Mouse (Mus musculus) monocyte, adult 5-6 weeks (primary cell): ENCODE measurements around the gene Mink1. TPM values are rescaled to one million over a fixed set of nuclear protein-coding genes. Genes with fewer than 3 reads are reported as not detected.

Source experiments
- ATAC-seq: fragments of 153-309, 156-312 bp; replicated peaks from 2 replicates; pipeline ENCODE4 v1.8.0; 2017; ENCODE audit warnings: mild to moderate bottlenecking; ENCODE audit not compliant: low TSS enrichment, insufficient number of reproducible peaks, severe bottlenecking, poor library complexity, low FRiP score
- total RNA-seq: library from RNA; stranded (forward); fragments of 200-1000, 200-491, 200-594 nt; gene quantifications from 3 replicates; pipeline ENCODE4 v1.2.3, GENCODE M21; 2017

Gene Mink1
- total RNA-seq, 1 experiment from 2014 or later: 50.8 TPM

GRCm38 (mm10) chr11:70583022-70583714 lies 20.5 kb downstream of the Mink1 start:
- ATAC-seq: no peak

DNA sequence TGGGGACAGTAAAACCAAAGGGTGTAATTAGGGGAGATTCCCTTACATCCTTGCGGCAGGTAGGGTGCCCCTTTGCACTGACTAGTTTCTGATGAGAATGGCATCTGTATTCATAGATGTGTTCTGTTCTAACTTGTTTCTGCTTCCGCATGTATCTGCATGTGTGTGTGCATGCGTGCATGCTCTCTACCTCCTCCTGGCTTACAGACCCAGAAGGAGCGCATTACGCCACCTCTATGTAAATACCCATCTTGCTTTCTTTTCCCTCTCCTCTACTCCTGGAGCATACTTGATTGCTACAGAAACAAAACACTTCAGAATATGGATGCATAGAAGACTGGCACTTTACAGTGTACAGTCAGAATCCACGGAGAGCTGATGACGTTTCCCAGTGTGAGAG lies 21.1 kb downstream of the Mink1 start:
- ATAC-seq: no peak

DNA sequence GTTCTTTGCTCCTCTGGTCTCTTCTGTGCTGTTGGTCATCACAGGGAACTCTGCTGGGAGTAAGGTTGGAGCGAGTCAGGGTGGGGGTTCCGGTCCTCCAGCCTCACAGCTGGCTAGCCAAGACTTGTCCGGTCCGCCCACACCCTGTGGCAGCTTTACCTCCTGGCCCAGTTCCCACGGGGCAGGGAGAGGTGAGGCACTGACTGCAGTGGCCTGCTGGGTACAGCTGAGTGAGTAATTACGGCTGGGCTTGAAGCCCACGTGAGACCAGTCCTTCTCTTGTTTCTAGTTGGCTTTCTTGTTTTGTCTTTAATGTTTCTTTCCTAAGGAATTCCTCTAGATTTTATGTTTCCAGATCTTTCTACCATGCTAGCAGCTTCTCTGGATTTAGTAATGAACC lies 22.8 kb downstream of the Mink1 start:
- no peak for ATAC-seq

- ATAC-seq: peak; percentile 36; the same call in 1 of the 2 replicates
Measured at GRCm38 (mm10) chr11:70586261-70586660, 23.6 kb downstream of the Mink1 start.

- ATAC-seq: peak; percentile 41; the same call in 1 of the 2 replicates
Measured at GRCm38 (mm10) chr11:70586954-70587353, 24.3 kb downstream of the Mink1 start.

- no peak for ATAC-seq
Measured at GRCm38 (mm10) chr11:70591733-70592132, 29.1 kb downstream of the Mink1 start.

DNA sequence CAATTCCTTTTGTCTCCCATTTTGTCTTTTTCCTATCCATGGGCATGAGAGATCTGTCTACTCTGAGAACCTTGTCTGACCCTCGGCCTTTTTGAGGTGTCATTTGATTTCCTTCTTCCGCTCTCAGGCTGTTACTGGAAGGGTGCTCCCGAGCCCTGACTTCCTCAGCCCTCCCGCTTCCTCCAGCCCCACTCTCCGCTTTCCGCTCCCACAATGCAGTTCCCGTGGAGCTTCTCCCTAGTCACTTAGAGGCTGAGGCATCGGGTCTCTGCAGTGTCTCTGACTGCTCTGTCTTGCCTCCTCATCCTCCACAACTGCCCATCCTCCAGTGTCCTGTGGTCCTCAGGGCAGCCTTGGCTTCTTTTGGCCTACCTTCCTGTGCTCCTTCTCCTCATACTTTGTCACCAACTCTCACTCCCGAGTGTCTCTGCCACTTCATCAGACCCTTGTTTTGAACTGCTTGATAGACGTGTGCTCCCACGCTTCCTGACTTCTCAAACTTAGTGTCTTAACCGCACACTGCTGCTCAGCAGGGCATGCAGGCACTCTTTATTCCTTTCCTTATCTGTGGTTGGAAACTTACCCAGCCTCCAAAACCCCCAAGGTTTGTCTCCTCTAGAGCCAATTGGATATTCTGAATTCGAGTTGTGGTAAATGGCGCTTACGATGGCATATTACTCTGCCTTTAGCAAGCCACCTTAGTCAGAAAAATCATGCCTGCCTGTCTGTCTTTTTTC lies 31.7 kb downstream of the Mink1 start:
- no peak for ATAC-seq

GRCm38 (mm10) chr11:70595638-70596037 lies 33.0 kb downstream of the Mink1 start:
- peak; percentile 71 for ATAC-seq

DNA sequence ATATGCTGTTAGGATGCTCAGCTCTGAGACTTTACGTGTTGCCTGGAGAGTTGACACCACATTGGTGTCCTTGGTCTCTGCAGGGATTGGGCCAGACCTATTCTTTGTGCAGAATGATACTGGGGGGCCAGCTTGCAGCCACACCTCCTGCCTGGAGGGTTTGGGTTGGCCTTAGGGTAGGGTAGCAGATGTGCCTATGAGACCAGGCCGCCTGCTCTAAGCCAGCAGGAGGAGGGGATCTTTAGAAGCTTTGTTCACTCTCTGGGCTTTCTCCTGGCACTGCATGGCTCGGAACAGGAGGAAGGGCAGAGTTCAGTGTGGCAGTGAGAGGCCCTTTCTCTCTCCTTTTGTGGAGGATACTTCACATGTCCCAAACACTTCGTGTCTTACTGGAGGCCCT lies 33.4 kb downstream of the Mink1 start:
- 0 out of 2 replicates have a peak, but pooled peaks have one; percentile 7 for ATAC-seq

- ATAC-seq: peak; percentile 40
Measured at GRCm38 (mm10) chr11:70597301-70597700, 34.6 kb downstream of the Mink1 start.

GRCm38 (mm10) chr11:70598451-70598953 lies 35.8 kb downstream of the Mink1 start:
- ATAC-seq: no peak

DNA sequence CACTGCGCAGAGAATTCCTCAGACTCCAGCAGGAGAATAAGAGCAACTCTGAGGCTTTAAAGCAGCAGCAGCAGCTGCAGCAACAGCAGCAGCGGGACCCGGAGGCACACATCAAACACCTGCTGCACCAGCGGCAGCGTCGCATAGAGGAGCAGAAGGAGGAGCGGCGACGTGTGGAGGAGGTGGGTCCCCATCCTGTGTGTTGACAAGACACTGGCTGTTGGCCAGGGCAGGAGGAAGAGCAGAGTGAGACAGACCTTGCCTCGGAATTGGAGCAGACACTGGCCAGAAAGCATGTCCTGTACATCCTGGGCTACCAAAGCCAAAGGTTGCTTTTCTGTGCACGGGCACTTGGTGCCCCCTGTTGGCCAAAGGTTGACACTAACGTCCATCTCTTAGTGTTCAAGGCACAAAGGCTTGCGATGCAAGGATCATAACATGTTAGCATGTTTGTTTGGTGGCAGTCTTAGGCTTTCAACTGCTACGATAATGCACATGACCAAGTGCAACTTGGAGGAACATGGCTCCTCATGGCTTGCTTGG lies 42.4 kb downstream of the Mink1 start:
- ATAC-seq: peak; percentile 74

DNA sequence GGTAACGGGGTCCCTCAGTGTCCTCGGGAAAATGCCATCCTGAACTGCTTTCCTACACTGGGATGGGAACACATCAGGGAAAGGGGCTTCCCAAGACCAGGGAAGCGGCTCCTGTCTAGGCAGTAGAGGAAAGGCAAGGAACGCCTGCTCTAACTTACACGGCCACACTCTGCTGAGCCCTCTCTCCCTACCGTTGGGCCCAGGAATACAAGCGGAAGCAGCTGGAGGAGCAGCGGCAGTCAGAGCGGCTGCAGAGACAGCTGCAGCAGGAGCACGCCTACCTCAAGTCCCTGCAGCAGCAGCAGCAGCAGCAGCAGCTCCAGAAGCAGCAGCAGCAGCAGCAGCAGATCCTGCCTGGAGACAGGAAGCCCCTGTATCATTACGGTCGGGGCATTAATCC lies 44.0 kb downstream of the Mink1 start:
- no peak for ATAC-seq

- ATAC-seq: no peak
Measured at GRCm38 (mm10) chr11:70607611-70608010, 44.9 kb downstream of the Mink1 start.

- no peak for ATAC-seq
Measured at GRCm38 (mm10) chr11:70608381-70609066, 45.8 kb downstream of the Mink1 start.

- no peak for ATAC-seq
Measured at GRCm38 (mm10) chr11:70610752-70611151, 48.1 kb downstream of the Mink1 start.

DNA sequence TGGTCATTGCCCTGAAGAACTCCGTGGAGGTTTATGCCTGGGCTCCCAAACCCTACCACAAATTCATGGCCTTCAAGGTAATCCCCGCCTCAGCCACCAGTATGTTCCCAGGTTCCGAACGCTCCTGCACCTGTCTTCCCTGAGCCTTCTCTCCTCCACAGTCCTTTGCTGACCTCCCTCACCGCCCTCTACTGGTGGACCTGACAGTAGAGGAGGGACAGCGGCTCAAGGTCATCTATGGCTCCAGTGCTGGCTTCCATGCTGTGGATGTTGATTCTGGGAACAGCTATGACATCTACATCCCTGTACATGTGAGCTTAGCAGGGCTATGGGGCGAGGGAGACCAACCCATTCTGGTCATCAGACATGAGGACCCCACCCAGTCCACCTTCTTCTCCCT lies 49.8 kb downstream of the Mink1 start:
- ATAC-seq: no peak

- peak; percentile 89 for ATAC-seq
Measured at GRCm38 (mm10) chr11:70615074-70615473, 52.4 kb downstream of the Mink1 start.

DNA sequence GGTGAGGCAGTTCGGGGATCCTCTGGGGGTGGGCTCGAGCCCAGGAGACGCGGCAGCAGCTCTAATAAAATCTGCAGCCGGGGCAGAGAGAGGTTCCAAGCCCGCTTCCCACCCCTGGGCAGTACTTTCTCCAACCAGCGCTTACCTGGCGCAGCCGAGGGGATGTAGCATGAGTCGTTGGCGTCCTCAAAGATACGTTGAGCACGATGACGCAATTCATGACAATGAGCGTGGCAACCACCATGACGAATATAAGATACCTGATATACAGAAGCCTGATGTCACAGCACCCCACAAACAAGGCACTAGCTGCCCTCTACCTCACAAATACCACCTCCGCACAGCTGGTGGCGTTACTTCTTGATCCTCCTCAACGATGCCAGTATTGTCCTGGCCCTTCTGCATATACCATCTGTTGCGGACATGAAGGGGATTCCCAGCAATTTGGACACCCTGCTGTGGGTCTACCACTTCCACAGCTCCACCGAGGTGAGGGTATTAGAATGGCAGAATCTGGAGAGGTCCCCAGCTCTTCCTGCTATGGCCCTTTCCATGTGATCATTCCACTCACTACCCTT lies 52.9 kb downstream of the Mink1 start, which contains the start of gene 4930544D05Rik:
Gene 4930544D05Rik (plus strand): TSS at position 333 of the 578 bp plus-strand sequence.
- no peak for ATAC-seq
